Mouse (Mus musculus) thymus, postnatal 0 days (tissue): ENCODE data around the gene Itga11. TPM values are rescaled to one million over a fixed set of nuclear protein-coding genes. Genes with fewer than 3 reads are reported as not detected.
"Not testable (repeated sequence)": the region's sequence is repeated elsewhere in the genome, so short reads cannot be mapped to it uniquely, and the experiment has no call there.

Source experiments
- DNase-seq: peaks from one replicate; pipeline ENCODE4 v3.0.0-alpha.2; 2015; ENCODE audit warnings: low spot score
- polyA plus RNA-seq: library from polyadenylated mRNA; unstranded; fragments of >200 nt; fragmentation: Nextera tagmentation; extraction: Ambion mirVana; gene quantifications from 2 replicates; pipeline ENCODE4 v1.2.1, GENCODE M21; 2015

Itga11 gene
- polyA plus RNA-seq, 1 experiment from 2014 or later = 0.04 TPM

GRCm38 (mm10) chr9:62817099-62817571 is 139.5 kb downstream of the Itga11 start:
- no peak for DNase-seq

- no peak for DNase-seq
These were observed 140.4 kb downstream of the Itga11 start for GRCm38 (mm10) chr9:62817828-62818614.

GRCm38 (mm10) chr9:62819494-62819893 is 141.9 kb downstream of the Itga11 start:
- DNase-seq = no peak

- DNase-seq = not testable (repeated sequence)
These were observed 142.3 kb downstream of the Itga11 start for GRCm38 (mm10) chr9:62819910-62820309.

- DNase-seq = no peak
These were observed 143.2 kb downstream of the Itga11 start for GRCm38 (mm10) chr9:62820829-62821228.

GRCm38 (mm10) chr9:62821811-62822210 is 144.2 kb downstream of the Itga11 start:
- DNase-seq = no peak

GRCm38 (mm10) chr9:62825791-62826393 is 148.3 kb downstream of the Itga11 start:
- DNase-seq = peak; percentile 67

GRCm38 (mm10) chr9:62826456-62826855 is 148.8 kb downstream of the Itga11 start:
- no peak for DNase-seq

- DNase-seq = peak; percentile 53
These were observed 150.5 kb downstream of the Itga11 start for GRCm38 (mm10) chr9:62827939-62828652.

- peak; percentile 92 for DNase-seq
These were observed 151.0 kb downstream of the Itga11 start for GRCm38 (mm10) chr9:62828662-62829086.

- DNase-seq = no peak
These were observed 152.3 kb downstream of the Itga11 start for GRCm38 (mm10) chr9:62829877-62830276.

Other genes with a start within 250 kb of the Itga11 start
- 3.1 and 3.4 TPM in 2 replicates for gene Coro2b, start 140.8 kb upstream of the Itga11 start, polyA plus RNA-seq
- gene Fem1b, start 134.1 kb downstream of the Itga11 start, polyA plus RNA-seq = 11.3 and 11.6 TPM in 2 replicates
- gene Cln6, start 161.0 kb downstream of the Itga11 start, polyA plus RNA-seq = 23.1 and 26.7 TPM in 2 replicates
- 5.5 and 5.6 TPM in 2 replicates for gene Calml4, start 180.3 kb downstream of the Itga11 start, polyA plus RNA-seq